Mouse (Mus musculus): Measurements from ENCODE around the gene Smco4. TPM values are rescaled to one million over a fixed set of nuclear protein-coding genes. Genes with fewer than 3 reads are reported as not detected.
"Not testable (repeated sequence)": the region's sequence is repeated elsewhere in the genome, so short reads cannot be mapped to it uniquely, and the experiment has no call there.

The Smco4 gene
- total and polyA plus RNA-seq, 2 experiments: 5.9 to 7.9 TPM

GRCm38 (mm10) chr9:15493925-15494558 lies 810 bp downstream of the Smco4 start:
- peak; percentile 43 for DNase-seq (ENCODE audit: extremely low read depth, low read depth, low spot score)
- peak overlapping the region; percentile 69 for H3K27ac ChIP-seq (replicated peaks; ENCODE audit: insufficient read depth, low read depth, low read length)
- peaks cover 6% of the 10 kb centered on the region for H3K4me1 ChIP-seq (ENCODE audit: control insufficient read depth, insufficient read depth, low read length)

GRCm38 (mm10) chr9:15495281-15495680 lies 2.0 kb downstream of the Smco4 start:
- WGBS: 94% methylated on average over 2 of the region's 2 CpGs
- not testable (repeated sequence) for H3K4me1 ChIP-seq (ENCODE audit: control insufficient read depth, insufficient read depth, low read length); DNase-seq (ENCODE audit: extremely low read depth, low read depth, low spot score); H3K36me3 ChIP-seq (ENCODE audit: control insufficient read depth, insufficient read depth, low read length); H3K9ac ChIP-seq (ENCODE audit: low read depth, low read length); H3K27me3 ChIP-seq (ENCODE audit: control insufficient read depth, insufficient read depth, low read length); H3K27ac ChIP-seq (replicated peaks; ENCODE audit: insufficient read depth, low read depth, low read length); H3K4me3 ChIP-seq (ENCODE audit: insufficient read depth, low read depth, low read length)
- H3K79me2 ChIP-seq (ENCODE audit: control insufficient read depth, insufficient read depth, low read length): peaks cover 28% of the 10 kb centered on the region

More at GRCm38 (mm10) chr9:15493925-15494558, 810 bp downstream of the Smco4 start:
- Histone ChIP-seq H3K4me3 (ENCODE audit: insufficient read depth, low read depth, low read length) (peak overlapping the region; percentile 93), H3K79me2 (ENCODE audit: control insufficient read depth, insufficient read depth, low read length) (peaks cover 17% of the 10 kb centered on the region), H3K36me3 (ENCODE audit: control insufficient read depth, insufficient read depth, low read length) (no peaks in the 10 kb centered on the region), H3K27me3 (ENCODE audit: control insufficient read depth, insufficient read depth, low read length) (no peaks in the 10 kb centered on the region), H3K9ac (ENCODE audit: low read depth, low read length) (peak overlapping the region; percentile 91)
- WGBS: 2% methylated on average over 35 of the region's 37 CpGs
- TF ChIP-seq POLR2A (IDR thresholded peaks at IDR 0.05; ENCODE audit: extremely low read depth, insufficient read depth, low read length) (no peak), CTCF (IDR thresholded peaks at IDR 0.05; ENCODE audit: low read depth, low read length) (peak; percentile 57)

- WGBS: 42% methylated on average over 8 of the region's 8 CpGs
- H3K27me3 ChIP-seq (ENCODE audit: control insufficient read depth, insufficient read depth, low read length): no peaks in the 10 kb centered on the region
- H3K4me1 ChIP-seq (ENCODE audit: control insufficient read depth, insufficient read depth, low read length): peaks cover 6% of the 10 kb centered on the region
- H3K4me3 ChIP-seq (ENCODE audit: insufficient read depth, low read depth, low read length): no peak overlapping the region
- peak; percentile 19 for DNase-seq (ENCODE audit: extremely low read depth, low read depth, low spot score)
- TF ChIP-seq CTCF (IDR thresholded peaks at IDR 0.05; ENCODE audit: low read depth, low read length) (no peak), POLR2A (IDR thresholded peaks at IDR 0.05; ENCODE audit: extremely low read depth, insufficient read depth, low read length) (no peak)
- no peak overlapping the region for H3K9ac ChIP-seq (ENCODE audit: low read depth, low read length)
- H3K79me2 ChIP-seq (ENCODE audit: control insufficient read depth, insufficient read depth, low read length): peaks cover 30% of the 10 kb centered on the region
- H3K27ac ChIP-seq (replicated peaks; ENCODE audit: insufficient read depth, low read depth, low read length): no peak overlapping the region
- no peaks in the 10 kb centered on the region for H3K36me3 ChIP-seq (ENCODE audit: control insufficient read depth, insufficient read depth, low read length)
Measured at GRCm38 (mm10) chr9:15495921-15496577, 2.8 kb downstream of the Smco4 start.

GRCm38 (mm10) chr9:15500025-15500424 lies 6.8 kb downstream of the Smco4 start:
- TF ChIP-seq CTCF (IDR thresholded peaks at IDR 0.05; ENCODE audit: low read depth, low read length) (no peak), POLR2A (IDR thresholded peaks at IDR 0.05; ENCODE audit: extremely low read depth, insufficient read depth, low read length) (no peak)
- WGBS: 84% methylated on average over 5 of the region's 5 CpGs
- no peak for DNase-seq (ENCODE audit: extremely low read depth, low read depth, low spot score)
- H3K4me1 ChIP-seq (ENCODE audit: control insufficient read depth, insufficient read depth, low read length): peaks cover 10% of the 10 kb centered on the region
- H3K4me3 ChIP-seq (ENCODE audit: insufficient read depth, low read depth, low read length): no peak overlapping the region
- no peak overlapping the region for H3K9ac ChIP-seq (ENCODE audit: low read depth, low read length)
- no peaks in the 10 kb centered on the region for H3K36me3 ChIP-seq (ENCODE audit: control insufficient read depth, insufficient read depth, low read length)
- no peak overlapping the region for H3K27ac ChIP-seq (replicated peaks; ENCODE audit: insufficient read depth, low read depth, low read length)
- no peaks in the 10 kb centered on the region for H3K27me3 ChIP-seq (ENCODE audit: control insufficient read depth, insufficient read depth, low read length)
- peaks cover 42% of the 10 kb centered on the region for H3K79me2 ChIP-seq (ENCODE audit: control insufficient read depth, insufficient read depth, low read length)

GRCm38 (mm10) chr9:15501319-15502256 lies 8.4 kb downstream of the Smco4 start:
- TF ChIP-seq POLR2A (IDR thresholded peaks at IDR 0.05; ENCODE audit: extremely low read depth, insufficient read depth, low read length) (no peak), CTCF (IDR thresholded peaks at IDR 0.05; ENCODE audit: low read depth, low read length) (no peak)
- Histone ChIP-seq H3K79me2 (ENCODE audit: control insufficient read depth, insufficient read depth, low read length) (peaks cover 42% of the 10 kb centered on the region), H3K4me1 (ENCODE audit: control insufficient read depth, insufficient read depth, low read length) (peaks cover 14% of the 10 kb centered on the region), H3K27ac (replicated peaks; ENCODE audit: insufficient read depth, low read depth, low read length) (no peak overlapping the region), H3K9ac (ENCODE audit: low read depth, low read length) (no peak overlapping the region), H3K36me3 (ENCODE audit: control insufficient read depth, insufficient read depth, low read length) (no peaks in the 10 kb centered on the region), H3K27me3 (ENCODE audit: control insufficient read depth, insufficient read depth, low read length) (no peaks in the 10 kb centered on the region), H3K4me3 (ENCODE audit: insufficient read depth, low read depth, low read length) (no peak overlapping the region)
- 87% methylated on average over 19 of the region's 19 CpGs for WGBS
- no peak for DNase-seq (ENCODE audit: extremely low read depth, low read depth, low spot score)
